Mouse (Mus musculus): ENCODE measurements around the gene Slc22a3. TPM values are rescaled to one million over a fixed set of nuclear protein-coding genes. Genes with fewer than 3 reads are reported as not detected.

The Slc22a3 gene
- polyA plus RNA-seq (2017; shearing (Covaris generic)): not detected

GRCm38 (mm10) chr17:12507654-12508204, at the start of gene Slc22a3:
Slc22a3 (minus strand) TSS chr17:12507704.

GRCm38 (mm10) chr17:12377981-12378705, 129.4 kb downstream of the Slc22a3 start, which contains the start of gene Plg:
Plg (plus strand) TSS chr17:12378608.

Other genes with a start within 250 kb of the Slc22a3 start
- gene Map3k4, start 188.9 kb downstream of the Slc22a3 start, polyA plus RNA-seq (2017; shearing (Covaris generic)): 16.7 TPM
- gene Plg, start 129.1 kb downstream of the Slc22a3 start, polyA plus RNA-seq (2017; shearing (Covaris generic)): not detected
- 5.0 TPM for gene Slc22a2, start 76.4 kb upstream of the Slc22a3 start, polyA plus RNA-seq (2017; shearing (Covaris generic))
- not detected for gene Slc22a1, start 168.1 kb upstream of the Slc22a3 start, polyA plus RNA-seq (2017; shearing (Covaris generic))